Mouse (Mus musculus): Measurements from ENCODE around the gene Noxred1. TPM values are rescaled to one million over a fixed set of nuclear protein-coding genes. Genes with fewer than 3 reads are reported as not detected.
"Not testable (repeated sequence)": the region's sequence is repeated elsewhere in the genome, so short reads cannot be mapped to it uniquely, and the experiment has no call there.

The Noxred1 gene
- polyA plus RNA-seq, 1 experiment = 75.4 TPM

- TF ChIP-seq POLR2A (IDR thresholded peaks at IDR 0.05; ENCODE audit: control insufficient read depth, low read depth, low read length) = no peak
- no peak overlapping the region for H3K4me3 ChIP-seq (ENCODE audit: control insufficient read depth, low read depth, low read length)
- H3K27me3 ChIP-seq (ENCODE audit: control insufficient read depth, insufficient read depth, low read length) = no peaks in the 10 kb centered on the region
- no peaks in the 10 kb centered on the region for H3K4me1 ChIP-seq (ENCODE audit: control insufficient read depth, insufficient read depth, low read length)
- H3K36me3 ChIP-seq (ENCODE audit: control insufficient read depth, insufficient read depth, low read length) = peaks cover 2% of the 10 kb centered on the region
- H3K27ac ChIP-seq (ENCODE audit: control insufficient read depth, insufficient read depth, low read depth, low read length) = no peak overlapping the region
Measured at GRCm38 (mm10) chr12:87278118-87278730, 39.7 kb upstream of the Noxred1 start.

- not testable (repeated sequence) for H3K27ac ChIP-seq (ENCODE audit: control insufficient read depth, insufficient read depth, low read depth, low read length); H3K4me1 ChIP-seq (ENCODE audit: control insufficient read depth, insufficient read depth, low read length); H3K36me3 ChIP-seq (ENCODE audit: control insufficient read depth, insufficient read depth, low read length); H3K27me3 ChIP-seq (ENCODE audit: control insufficient read depth, insufficient read depth, low read length); H3K4me3 ChIP-seq (ENCODE audit: control insufficient read depth, low read depth, low read length)
Measured at GRCm38 (mm10) chr12:87277251-87277650, 38.7 kb upstream of the Noxred1 start.

- Histone ChIP-seq H3K36me3 (ENCODE audit: control insufficient read depth, insufficient read depth, low read length) (peaks cover 6% of the 10 kb centered on the region), H3K27ac (ENCODE audit: control insufficient read depth, insufficient read depth, low read depth, low read length) (no peak overlapping the region), H3K27me3 (ENCODE audit: control insufficient read depth, insufficient read depth, low read length) (no peaks in the 10 kb centered on the region), H3K4me1 (ENCODE audit: control insufficient read depth, insufficient read depth, low read length) (no peaks in the 10 kb centered on the region), H3K4me3 (ENCODE audit: control insufficient read depth, low read depth, low read length) (no peak overlapping the region)
- TF ChIP-seq POLR2A (IDR thresholded peaks at IDR 0.05; ENCODE audit: control insufficient read depth, low read depth, low read length) = no peak
- no peak for TF ChIP-seq CTCF (IDR thresholded peaks at IDR 0.05; ENCODE audit: control insufficient read depth, insufficient read depth, insufficient replicate concordance, low read depth, low read length)
Measured at GRCm38 (mm10) chr12:87274853-87275831, 36.6 kb upstream of the Noxred1 start.

GRCm38 (mm10) chr12:87267682-87268081 is 29.1 kb upstream of the Noxred1 start:
- Histone ChIP-seq H3K36me3 (ENCODE audit: control insufficient read depth, insufficient read depth, low read length) (peaks cover 4% of the 10 kb centered on the region), H3K27ac (ENCODE audit: control insufficient read depth, insufficient read depth, low read depth, low read length) (no peak overlapping the region), H3K4me3 (ENCODE audit: control insufficient read depth, low read depth, low read length) (no peak overlapping the region; the same call in 1 of the 2 replicates), H3K27me3 (ENCODE audit: control insufficient read depth, insufficient read depth, low read length) (no peaks in the 10 kb centered on the region), H3K4me1 (ENCODE audit: control insufficient read depth, insufficient read depth, low read length) (peaks cover 5% of the 10 kb centered on the region)
- TF ChIP-seq CTCF (IDR thresholded peaks at IDR 0.05; ENCODE audit: control insufficient read depth, insufficient read depth, insufficient replicate concordance, low read depth, low read length) (no peak), POLR2A (IDR thresholded peaks at IDR 0.05; ENCODE audit: control insufficient read depth, low read depth, low read length) (no peak)

- TF ChIP-seq CTCF (IDR thresholded peaks at IDR 0.05; ENCODE audit: control insufficient read depth, insufficient read depth, insufficient replicate concordance, low read depth, low read length) (no peak), POLR2A (IDR thresholded peaks at IDR 0.05; ENCODE audit: control insufficient read depth, low read depth, low read length) (no peak)
Measured at GRCm38 (mm10) chr12:87266827-87267603, 28.5 kb upstream of the Noxred1 start.

GRCm38 (mm10) chr12:87266108-87266826 is 27.7 kb upstream of the Noxred1 start, which contains the start of the genes Vipas39 and Ahsa1:
Vipas39 (minus strand) TSS chr12:87266256.
Ahsa1 (plus strand) TSS chr12:87266479.
- Histone ChIP-seq H3K36me3 (ENCODE audit: control insufficient read depth, insufficient read depth, low read length) (peaks cover 2% of the 10 kb centered on the region), H3K4me3 (ENCODE audit: control insufficient read depth, low read depth, low read length) (peak within 1 kb of the TSS; percentile 100), H3K27ac (ENCODE audit: control insufficient read depth, insufficient read depth, low read depth, low read length) (peak within 1 kb of the TSS; percentile 98), H3K27me3 (ENCODE audit: control insufficient read depth, insufficient read depth, low read length) (no peaks in the 10 kb centered on the region), H3K4me1 (ENCODE audit: control insufficient read depth, insufficient read depth, low read length) (peaks cover 5% of the 10 kb centered on the region)
- TF ChIP-seq CTCF (IDR thresholded peaks at IDR 0.05; ENCODE audit: control insufficient read depth, insufficient read depth, insufficient replicate concordance, low read depth, low read length) (no peak), POLR2A (IDR thresholded peaks at IDR 0.05; ENCODE audit: control insufficient read depth, low read depth, low read length) (peak; percentile 91)

More at GRCm38 (mm10) chr12:87266827-87267603, 28.5 kb upstream of the Noxred1 start:
- peak overlapping the region; percentile 100 for H3K4me3 ChIP-seq (ENCODE audit: control insufficient read depth, low read depth, low read length)
- peaks cover 2% of the 10 kb centered on the region for H3K36me3 ChIP-seq (ENCODE audit: control insufficient read depth, insufficient read depth, low read length)
- H3K27me3 ChIP-seq (ENCODE audit: control insufficient read depth, insufficient read depth, low read length) = no peaks in the 10 kb centered on the region
- H3K4me1 ChIP-seq (ENCODE audit: control insufficient read depth, insufficient read depth, low read length) = peaks cover 5% of the 10 kb centered on the region
- H3K27ac ChIP-seq (ENCODE audit: control insufficient read depth, insufficient read depth, low read depth, low read length) = peak overlapping the region; percentile 98
